Mouse (Mus musculus) retina, postnatal 7 days (tissue): ENCODE measurements around the gene Clybl.

Experiments used
- DNase-seq: peaks from one replicate; pipeline ENCODE4 v3.0.0-alpha.2; 2012; ENCODE audit warnings: low read depth, low spot score

The Clybl gene

GRCm38 (mm10) chr14:122181078-122181814 is at the start of gene Clybl:
Clybl (plus strand) TSS chr14:122181704.
- DNase-seq, result peak; percentile 73

GRCm38 (mm10) chr14:122136368-122136928 is 45.1 kb upstream of the Clybl start:
- DNase-seq, result no peak

GRCm38 (mm10) chr14:122137234-122137633 is 44.3 kb upstream of the Clybl start:
- no peak for DNase-seq

- no peak for DNase-seq
These were observed 41.4 kb upstream of the Clybl start for GRCm38 (mm10) chr14:122140126-122140525.

DNA sequence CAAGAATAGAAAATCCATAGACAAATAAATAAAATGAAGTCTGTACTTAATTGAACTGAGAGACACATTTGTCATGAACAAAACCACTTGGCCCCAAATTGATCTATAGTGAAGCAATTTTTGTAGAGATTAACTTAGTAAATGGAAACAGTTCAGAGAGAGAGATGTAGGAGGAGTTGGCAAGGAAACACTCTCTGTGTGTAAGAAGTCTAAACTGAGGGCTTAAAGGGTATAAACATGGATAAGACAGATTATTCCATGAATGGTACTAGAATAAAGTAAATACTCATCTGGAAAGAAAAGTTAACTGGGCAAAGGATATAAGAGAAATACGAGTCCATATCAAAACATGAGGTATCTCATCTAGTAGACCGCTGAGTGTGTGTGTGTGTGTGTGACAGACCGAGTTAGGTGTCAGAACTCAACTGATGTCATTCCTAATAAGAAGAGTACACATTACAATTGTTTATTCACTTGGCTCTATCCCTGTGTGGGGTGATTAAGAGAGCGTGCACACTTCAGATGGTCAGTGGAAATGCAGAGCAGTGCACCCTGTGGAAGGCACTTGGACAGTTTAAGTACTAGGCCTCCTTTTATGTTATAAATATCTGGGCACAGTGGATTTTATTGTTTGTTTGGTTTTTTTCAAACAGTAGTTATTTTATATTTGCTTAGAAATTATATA is 37.8 kb upstream of the Clybl start:
- DNase-seq, result no peak

DNA sequence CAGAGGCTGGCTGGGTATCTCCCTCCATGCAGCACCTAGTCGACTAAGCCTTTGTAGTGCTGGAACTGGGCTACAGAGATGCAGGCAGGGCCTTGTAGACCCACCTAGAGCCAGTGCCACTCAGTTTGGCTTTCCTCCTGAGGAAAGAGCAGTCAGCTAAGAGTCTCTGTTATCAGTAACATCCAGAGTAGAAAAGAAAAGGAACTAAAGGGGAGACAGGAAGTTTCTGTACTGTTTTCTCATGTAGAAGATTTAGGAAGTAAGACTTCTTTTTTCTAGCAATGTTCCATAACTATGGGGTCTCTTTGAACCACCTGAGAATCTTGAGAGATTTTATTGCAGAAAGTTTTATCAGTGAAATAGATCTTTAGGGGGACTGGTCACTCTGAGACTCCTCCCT is 36.1 kb upstream of the Clybl start:
- no peak for DNase-seq

- no peak for DNase-seq
These were observed 30.9 kb upstream of the Clybl start for GRCm38 (mm10) chr14:122150616-122151015.

DNA sequence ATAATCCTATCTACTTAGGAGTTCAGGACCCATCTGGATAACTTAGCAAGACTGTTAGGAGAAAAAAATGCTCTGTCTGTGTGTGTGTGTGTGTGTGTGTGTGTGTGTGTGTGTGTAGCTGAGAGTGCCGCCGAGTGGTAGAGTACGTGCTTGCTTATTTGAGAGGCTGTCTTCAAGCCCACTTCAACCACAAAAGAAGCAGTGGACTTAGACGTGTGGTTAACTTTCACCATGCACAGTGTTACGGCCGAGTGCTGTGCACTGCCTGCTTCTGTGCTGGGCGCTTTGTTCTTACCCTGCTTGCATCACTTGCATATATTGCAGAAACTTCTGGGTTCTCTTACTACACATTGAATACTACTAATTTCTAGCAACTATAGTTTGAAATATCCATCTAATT is 23.8 kb upstream of the Clybl start:
- no peak for DNase-seq

- no peak for DNase-seq
These were observed 20.6 kb upstream of the Clybl start for GRCm38 (mm10) chr14:122160916-122161315.

DNA sequence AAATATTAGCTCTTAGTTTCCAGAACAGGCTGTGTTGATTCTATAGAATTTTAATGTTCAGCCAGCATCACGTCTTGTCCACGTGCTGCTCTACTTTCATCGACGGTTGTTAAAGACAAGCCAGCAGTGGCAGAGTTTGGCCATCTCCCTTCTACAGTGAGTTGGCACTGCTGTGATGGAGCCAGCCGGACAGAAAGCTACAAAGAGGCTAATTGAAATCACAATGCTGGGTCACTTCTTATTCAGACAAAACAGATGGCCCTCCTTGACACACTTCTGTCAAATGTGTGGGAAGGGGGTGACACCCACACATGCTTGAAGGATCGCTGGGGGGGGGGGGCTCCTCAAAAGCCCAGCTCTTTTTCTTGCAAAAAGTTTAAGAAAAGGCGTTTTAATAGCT is 12.6 kb upstream of the Clybl start:
- no peak for DNase-seq

DNA sequence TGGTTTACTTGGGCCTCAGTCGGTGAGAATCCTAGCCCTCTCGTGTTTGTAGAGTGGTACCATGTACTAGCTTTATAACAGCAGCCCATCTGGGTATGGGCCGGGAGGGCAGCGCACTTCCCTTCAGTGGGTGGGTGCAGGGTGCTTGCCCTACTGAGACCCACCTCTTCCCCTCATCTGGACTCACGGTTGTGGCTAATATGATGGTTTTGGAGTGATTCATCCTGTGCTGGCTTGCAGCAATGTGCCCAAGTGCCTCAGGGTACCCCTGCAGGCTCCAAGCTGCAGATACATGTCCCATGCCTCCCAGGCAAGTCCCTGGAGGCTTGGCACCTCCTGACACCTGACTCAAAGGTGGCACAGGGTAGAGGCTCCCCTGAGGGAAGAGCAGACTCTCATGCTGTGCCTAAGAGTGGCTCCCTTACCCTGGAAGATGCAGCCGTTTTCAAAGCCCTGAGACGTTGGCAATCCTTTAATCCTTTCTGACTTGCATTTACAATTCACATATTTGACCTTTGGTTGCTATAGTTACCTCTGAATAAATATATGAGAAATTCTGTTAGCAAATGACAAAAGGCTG is 11.2 kb upstream of the Clybl start:
- no peak for DNase-seq

GRCm38 (mm10) chr14:122171031-122171430 is 10.5 kb upstream of the Clybl start:
- no peak for DNase-seq

- peak; percentile 25 for DNase-seq
These were observed 5.2 kb upstream of the Clybl start for GRCm38 (mm10) chr14:122176263-122176798.

DNA sequence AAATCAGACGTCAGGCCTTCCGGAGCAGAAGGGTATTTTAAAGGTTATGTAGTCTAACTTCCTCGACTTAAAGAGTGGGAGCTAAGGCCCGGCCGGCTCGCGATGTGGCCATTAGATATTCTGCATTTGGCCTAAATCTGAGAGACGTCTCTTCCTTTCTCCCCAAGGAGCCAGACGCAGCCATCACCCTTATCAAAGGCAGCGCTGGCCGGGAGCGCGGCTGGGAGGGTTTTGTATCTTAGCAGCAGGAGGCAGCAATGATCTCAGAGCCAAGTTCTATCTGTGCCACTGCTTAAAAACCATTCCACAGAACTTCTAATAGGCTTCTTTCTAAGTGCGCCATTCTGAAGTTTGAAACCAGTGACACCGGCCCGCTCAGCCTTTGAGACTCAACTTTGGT is 2.2 kb upstream of the Clybl start:
- no peak for DNase-seq

- no peak for DNase-seq
These were observed 282 bp downstream of the Clybl start for GRCm38 (mm10) chr14:122181815-122182157.

DNA sequence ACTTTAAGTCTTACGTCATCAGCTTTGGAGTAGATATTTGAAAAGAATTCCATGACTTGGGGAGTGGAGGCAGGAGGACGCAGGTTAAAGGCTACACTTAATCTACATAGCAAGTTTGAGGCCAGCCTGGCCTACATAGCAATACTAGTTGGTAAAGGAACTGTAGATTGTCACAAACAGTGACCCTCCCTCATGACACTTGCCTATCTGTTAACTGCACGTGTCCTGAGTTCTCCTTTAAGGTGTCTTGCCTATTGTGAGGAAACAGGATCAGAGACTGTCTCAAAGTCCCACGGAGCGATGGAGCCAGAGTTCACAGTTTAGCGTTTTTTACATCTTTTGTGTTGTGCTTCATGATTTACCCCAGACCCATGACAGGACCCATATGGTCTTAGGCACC is 716 bp downstream of the Clybl start:
- no peak for DNase-seq

- DNase-seq, result no peak
These were observed 2.5 kb downstream of the Clybl start for GRCm38 (mm10) chr14:122183974-122184373.

DNA sequence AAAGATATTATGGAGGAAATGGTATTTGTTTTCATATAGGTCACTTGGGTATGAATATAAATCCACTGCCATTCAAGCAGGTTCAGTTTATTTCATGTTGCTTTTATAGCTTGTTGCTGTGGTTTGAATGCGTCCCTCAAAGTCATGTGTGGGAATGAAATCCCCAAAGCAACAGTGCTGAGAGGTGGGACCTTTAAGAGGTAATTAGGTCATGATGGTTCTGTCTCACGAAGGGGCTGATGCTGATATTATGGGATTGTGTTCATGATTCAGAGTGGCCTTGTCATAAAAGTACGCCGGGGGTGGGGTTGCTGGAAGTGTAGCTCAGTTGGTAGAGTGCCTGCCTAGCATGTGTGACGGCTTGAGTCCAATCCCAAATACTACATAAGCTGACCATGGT is 6.7 kb downstream of the Clybl start:
- DNase-seq, result no peak

GRCm38 (mm10) chr14:122189901-122190300 is 8.4 kb downstream of the Clybl start:
- no peak for DNase-seq

GRCm38 (mm10) chr14:122190527-122190926 is 9.0 kb downstream of the Clybl start:
- DNase-seq, result no peak

DNA sequence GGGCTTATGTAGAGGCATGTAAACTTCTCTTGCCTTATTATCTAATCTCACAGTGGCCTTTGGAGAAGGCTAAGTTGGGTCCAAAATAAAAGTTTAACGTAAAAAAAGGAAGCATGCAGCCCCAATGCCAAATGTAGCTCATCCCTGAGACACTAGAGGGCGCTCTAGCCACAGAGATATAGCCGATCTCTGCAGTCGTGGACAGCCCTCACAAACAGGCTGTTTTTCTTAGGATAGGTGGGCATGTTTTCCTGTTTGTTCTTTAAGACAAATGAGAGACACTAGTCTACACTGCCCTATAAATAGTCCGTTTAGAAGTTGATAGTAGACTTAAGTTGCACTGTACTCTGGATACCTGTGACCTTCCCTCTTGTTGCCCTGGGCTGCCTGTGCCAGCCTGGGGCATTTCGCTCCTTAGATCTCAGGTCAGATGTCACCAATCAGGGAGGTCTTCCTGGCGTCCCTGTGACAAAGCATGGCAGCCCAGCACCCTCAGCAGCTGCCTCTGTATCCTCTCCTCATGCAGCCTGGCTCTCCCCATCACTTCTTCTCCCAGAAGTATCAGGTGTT is 9.5 kb downstream of the Clybl start:
- peak; percentile 57 for DNase-seq

GRCm38 (mm10) chr14:122194630-122195029 is 13.1 kb downstream of the Clybl start:
- no peak for DNase-seq
